Mouse (Mus musculus) ES-E14 (cell line): ENCODE measurements around the gene Fbxw8.

Experiments used
- CHD2 ChIP-seq: IDR thresholded peaks from 2 replicates; pipeline ENCODE4 v1.6.1; 2014; ENCODE audit warnings: mild to moderate bottlenecking, low read depth, low read length, inconsistent platforms
- HCFC1 ChIP-seq: IDR thresholded peaks from 2 replicates; pipeline ENCODE4 v1.6.1; 2012; ENCODE audit warnings: low read length, inconsistent platforms, borderline replicate concordance; ENCODE audit not compliant: insufficient read depth
- ZC3H11A ChIP-seq: IDR thresholded peaks from 2 replicates; pipeline ENCODE4 v1.6.1; 2012; ENCODE audit warnings: low read depth, mild to moderate bottlenecking, inconsistent platforms, low read length, borderline replicate concordance
- ZNF384 ChIP-seq: IDR thresholded peaks from 2 replicates; pipeline ENCODE4 v1.6.1; 2012; ENCODE audit warnings: low read depth, low read length, inconsistent platforms

GRCm38 (mm10) chr5:118043761-118044160 is 111.5 kb downstream of the Fbxw8 start:
- TF ChIP-seq HCFC1 (no peak), ZNF384 (no peak), ZC3H11A (no peak), CHD2 (0 out of 2 replicates have a peak, but pooled peaks have one; percentile 40)
